Mouse (Mus musculus): ENCODE results near the gene Nisch. TPM values are rescaled to one million over a fixed set of nuclear protein-coding genes. Genes with fewer than 3 reads are reported as not detected.

The Nisch gene
- total and polyA plus RNA-seq, 3 experiments = 46.3 to 180 (median 85.2) TPM

DNA sequence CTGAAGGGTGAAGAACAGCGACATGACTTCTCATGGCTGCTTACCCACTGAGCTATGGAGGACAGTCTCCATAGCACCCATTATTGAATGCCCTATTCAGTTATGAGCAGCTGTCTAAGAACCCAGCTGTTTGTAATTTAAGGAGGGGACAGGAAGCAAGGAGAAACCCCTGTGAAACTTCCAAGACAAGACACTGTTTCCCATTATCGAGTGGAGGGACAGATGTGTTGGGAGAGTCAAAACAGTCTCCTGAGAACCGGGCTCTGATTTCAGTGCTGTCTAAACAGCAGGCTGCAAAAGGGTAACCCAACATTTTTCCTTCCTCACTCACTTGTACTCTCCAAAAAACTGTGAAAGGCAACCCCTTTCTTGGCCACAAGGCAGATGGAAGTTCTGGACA is 23.8 kb upstream of the Nisch start:
- dilution Hi-C loops (cut with MboI; ENCODE audit: extremely low pct_ligation_motif_present, extremely low pct_unique_long_range_greater_than_20kb, low sequenced_read_pairs) = no loop called here
- Histone ChIP-seq H3K27ac (ENCODE audit: insufficient read depth, low read depth) (no peak overlapping the region), H3K9ac (ENCODE audit: insufficient read depth, low read depth) (no peak overlapping the region), H3K9me3 (replicated peaks; ENCODE audit: low read length) (no peaks in the 10 kb centered on the region), H3K4me1 (ENCODE audit: control insufficient read depth in 1 of 2, insufficient read depth in 2 of 2) (no peaks in the 10 kb centered on the region), H3K79me2 (replicated peaks; ENCODE audit: control insufficient read depth, extremely low read depth, insufficient read depth, poor library complexity, severe bottlenecking) (no peaks in the 10 kb centered on the region), H3K36me3 (replicated peaks in 1 of 2; ENCODE audit: control insufficient read depth in 1 of 2, insufficient read depth in 1 of 2, low read length in 1 of 2) (peaks cover 0 to 38% of the 10 kb centered on the region in 2 experiments), H3K4me2 (ENCODE audit: insufficient read depth, low read depth, poor library complexity, severe bottlenecking) (no peak overlapping the region), H3K27me3 (replicated peaks) (no peaks in the 10 kb centered on the region), H3K4me3 (replicated peaks in 1 of 3; ENCODE audit: low read depth in 2 of 3, low read length in 2 of 3, poor library complexity in 1 of 3) (no peak overlapping the region)
- in situ Hi-C loops (cut with MboI; ENCODE audit: low pct_ligation_motif_present, low pct_unique_long_range_greater_than_20kb, low sequenced_read_pairs) = no loop called here
- no peak for DNase-seq (ENCODE audit: extremely low read depth)
- TF ChIP-seq CTCF (conservative IDR thresholded peaks at IDR 0.05 in 1 of 2, IDR thresholded peaks at IDR 0.05 in 1 of 2; ENCODE audit: low read depth in 2 of 2, low read length in 2 of 2) = no peak
- TF ChIP-seq JUN (IDR thresholded peaks at IDR 0.05; ENCODE audit: insufficient read depth, low read depth, low read length) = no peak
- no peak for TF ChIP-seq JUND (conservative IDR thresholded peaks at IDR 0.05; ENCODE audit: low read depth, low read length)
- no peak for TF ChIP-seq ETS1 (conservative IDR thresholded peaks at IDR 0.05; ENCODE audit: low read depth, low read length)
- TF ChIP-seq ELF1 (IDR thresholded peaks at IDR 0.05; ENCODE audit: low read depth, low read length) = no peak
- TF ChIP-seq SIN3A (IDR thresholded peaks at IDR 0.05; ENCODE audit: low read length) = no peak
- TF ChIP-seq E2F4 (IDR thresholded peaks at IDR 0.05; ENCODE audit: insufficient replicate concordance, low read depth, low read length) = no peak
- no peak for TF ChIP-seq ZMIZ1 (IDR thresholded peaks at IDR 0.05; ENCODE audit: low read depth, low read length)
- no peak for TF ChIP-seq MYC (IDR thresholded peaks at IDR 0.05; ENCODE audit: low read depth, low read length)
- TF ChIP-seq CHD2 (IDR thresholded peaks at IDR 0.05; ENCODE audit: low read length) = no peak

DNA sequence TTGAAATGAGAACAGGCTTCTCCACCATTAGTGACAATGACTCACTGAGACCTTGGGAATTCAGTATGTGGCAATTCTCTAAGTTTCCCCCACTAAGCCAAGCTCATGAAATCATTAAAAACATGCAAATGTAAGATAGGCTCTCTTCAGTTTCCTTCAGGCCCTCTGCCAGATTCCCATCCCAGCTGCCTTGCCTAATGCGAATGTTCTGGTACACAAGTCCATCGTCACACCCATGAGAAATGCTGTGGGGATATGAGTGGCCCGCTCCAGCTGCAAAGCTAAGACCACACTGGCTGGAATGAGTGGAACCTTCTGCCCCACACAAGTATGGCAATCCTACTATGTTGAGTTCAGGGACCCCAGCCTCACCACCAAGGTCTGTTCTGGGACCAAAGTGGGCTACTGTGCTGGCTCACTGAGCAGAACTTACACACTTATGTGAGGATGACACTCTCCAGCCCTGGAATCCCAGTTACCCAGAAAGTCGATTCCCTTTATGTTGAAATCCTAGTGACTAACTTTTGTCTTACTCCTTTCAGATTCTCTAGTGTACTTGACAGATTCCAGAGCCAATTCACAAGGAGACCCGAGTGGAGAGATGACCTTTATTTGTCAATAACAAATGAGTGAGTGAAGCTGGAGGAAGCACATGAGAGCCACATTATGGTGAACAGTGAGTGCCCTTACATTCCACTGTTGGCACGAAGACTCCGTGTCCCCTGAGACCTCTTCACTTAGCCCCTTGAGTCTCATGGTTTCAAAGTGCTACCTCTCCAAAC is 20.5 kb upstream of the Nisch start:
- Histone ChIP-seq H3K4me3 (replicated peaks in 1 of 3; ENCODE audit: low read depth in 2 of 3, low read length in 2 of 3, poor library complexity in 1 of 3) (no peak overlapping the region), H3K79me2 (replicated peaks; ENCODE audit: control insufficient read depth, extremely low read depth, insufficient read depth, poor library complexity, severe bottlenecking) (no peaks in the 10 kb centered on the region), H3K27ac (ENCODE audit: insufficient read depth, low read depth) (no peak overlapping the region), H3K9ac (ENCODE audit: insufficient read depth, low read depth) (no peak overlapping the region), H3K36me3 (replicated peaks in 1 of 2; ENCODE audit: control insufficient read depth in 1 of 2, insufficient read depth in 1 of 2, low read length in 1 of 2) (peaks cover 0 to 35% of the 10 kb centered on the region in 2 experiments), H3K4me2 (ENCODE audit: insufficient read depth, low read depth, poor library complexity, severe bottlenecking) (no peak overlapping the region), H3K4me1 (ENCODE audit: control insufficient read depth in 1 of 2, insufficient read depth in 2 of 2) (peaks cover 6 to 20% of the 10 kb centered on the region in 2 experiments), H3K9me3 (replicated peaks; ENCODE audit: low read length) (no peaks in the 10 kb centered on the region), H3K27me3 (replicated peaks) (no peaks in the 10 kb centered on the region)
- DNase-seq (ENCODE audit: extremely low read depth) = no peak
- in situ Hi-C loops (cut with MboI; ENCODE audit: low pct_ligation_motif_present, low pct_unique_long_range_greater_than_20kb, low sequenced_read_pairs) (no loop called here), dilution Hi-C loops (cut with MboI; ENCODE audit: extremely low pct_ligation_motif_present, extremely low pct_unique_long_range_greater_than_20kb, low sequenced_read_pairs) (no loop called here)
- TF ChIP-seq ZMIZ1 (IDR thresholded peaks at IDR 0.05; ENCODE audit: low read depth, low read length) = no peak
- no peak for TF ChIP-seq CHD2 (IDR thresholded peaks at IDR 0.05; ENCODE audit: low read length)
- no peak for TF ChIP-seq MAX (IDR thresholded peaks at IDR 0.05; ENCODE audit: low read length)
- no peak for TF ChIP-seq JUN (IDR thresholded peaks at IDR 0.05; ENCODE audit: insufficient read depth, low read depth, low read length)
- TF ChIP-seq RAD21 (IDR thresholded peaks at IDR 0.05; ENCODE audit: low read depth, low read length) = no peak
- no peak for TF ChIP-seq MEF2A (IDR thresholded peaks at IDR 0.05; ENCODE audit: borderline replicate concordance, low read depth, low read length)
- TF ChIP-seq SIN3A (IDR thresholded peaks at IDR 0.05; ENCODE audit: low read length) = no peak
- no peak for TF ChIP-seq KAT2A (IDR thresholded peaks at IDR 0.05; ENCODE audit: insufficient replicate concordance, low read length)
- no peak for TF ChIP-seq PAX5 (IDR thresholded peaks at IDR 0.05; ENCODE audit: low read length)
- no peak for TF ChIP-seq POLR2AphosphoS2 (IDR thresholded peaks at IDR 0.05; ENCODE audit: low read depth, low read length)
- TF ChIP-seq ZC3H11A (IDR thresholded peaks at IDR 0.05; ENCODE audit: low read depth, low read length) = no peak
- TF ChIP-seq JUND (conservative IDR thresholded peaks at IDR 0.05; ENCODE audit: low read depth, low read length) = no peak
- no peak for TF ChIP-seq MAFK (IDR thresholded peaks at IDR 0.05; ENCODE audit: insufficient replicate concordance, low read length)
- TF ChIP-seq E2F4 (IDR thresholded peaks at IDR 0.05; ENCODE audit: insufficient replicate concordance, low read depth, low read length) = no peak
- TF ChIP-seq ZNF384 (IDR thresholded peaks at IDR 0.05; ENCODE audit: low read depth, low read length) = no peak
- TF ChIP-seq UBTF (IDR thresholded peaks at IDR 0.05; ENCODE audit: low read depth, low read length) = no peak
- no peak for TF ChIP-seq POLR2A (IDR thresholded peaks at IDR 0.05; ENCODE audit: low read depth, low read length)
- TF ChIP-seq RCOR1 (conservative IDR thresholded peaks at IDR 0.05; ENCODE audit: low read depth, low read length) = no peak
- no peak for TF ChIP-seq MYC (IDR thresholded peaks at IDR 0.05; ENCODE audit: low read depth, low read length)
